Mouse (Mus musculus) right cerebral cortex, postnatal 25 days (tissue): Measurements from ENCODE around the gene Gjb1.
A peak's percentile ranks its signal among the peaks of the same experiment; 100 is the strongest.

ENCODE experiments used
- DNase-seq: peaks from one replicate; pipeline ENCODE4 v3.0.0; 2022

Gene Gjb1

GRCm38 (mm10) chrX:101418946-101419724, 43.0 kb downstream of the Gjb1 start:
- DNase-seq, result peak; percentile 36

- DNase-seq, result peak; percentile 87
Measured at GRCm38 (mm10) chrX:101419725-101420699, 43.8 kb downstream of the Gjb1 start.

DNA sequence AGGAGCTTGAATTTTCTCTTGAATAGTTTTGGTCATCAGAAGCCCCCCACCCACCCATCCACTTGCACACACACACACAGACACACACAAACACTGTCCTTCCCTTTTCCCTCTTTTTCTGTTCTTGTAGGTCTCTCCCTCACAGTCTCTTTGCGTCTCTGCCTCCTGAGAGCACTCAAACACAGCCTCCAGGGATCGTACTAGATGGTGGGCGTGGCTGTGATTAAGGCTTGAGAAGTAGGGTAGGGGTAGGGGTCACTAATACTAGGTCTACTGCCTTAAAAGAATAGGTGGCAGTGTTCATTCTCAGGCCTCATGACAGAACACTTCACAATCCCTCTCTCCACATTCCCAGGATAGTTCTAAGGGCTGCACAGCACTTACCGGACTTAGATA, 44.5 kb downstream of the Gjb1 start, which contains the start of gene Zmym3:
Gene Zmym3, minus strand, starts transcription at position 150 of the 396 bp plus-strand sequence.
- DNase-seq, result no peak

DNA sequence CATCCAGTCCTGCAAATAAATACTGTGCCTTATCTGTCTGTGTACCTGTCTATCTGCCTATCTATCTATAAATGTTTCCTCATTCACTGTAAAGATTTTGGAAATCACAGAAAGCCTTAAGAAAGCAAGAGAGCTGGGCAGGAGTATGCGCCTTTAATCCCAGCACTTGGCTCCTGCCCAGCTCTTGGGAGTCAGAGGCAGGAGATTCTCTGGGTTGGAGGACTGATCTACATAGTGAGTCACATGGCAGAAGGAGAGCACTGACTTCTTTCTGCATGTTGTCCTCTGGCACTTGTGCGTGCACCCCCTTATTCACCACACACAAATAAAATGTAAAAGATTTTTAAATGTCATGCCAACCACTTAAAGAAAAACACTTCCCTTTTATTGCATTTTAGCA, 47.3 kb downstream of the Gjb1 start:
- no peak for DNase-seq

GRCm38 (mm10) chrX:101427774-101428173, 51.6 kb downstream of the Gjb1 start:
- no peak for DNase-seq

DNA sequence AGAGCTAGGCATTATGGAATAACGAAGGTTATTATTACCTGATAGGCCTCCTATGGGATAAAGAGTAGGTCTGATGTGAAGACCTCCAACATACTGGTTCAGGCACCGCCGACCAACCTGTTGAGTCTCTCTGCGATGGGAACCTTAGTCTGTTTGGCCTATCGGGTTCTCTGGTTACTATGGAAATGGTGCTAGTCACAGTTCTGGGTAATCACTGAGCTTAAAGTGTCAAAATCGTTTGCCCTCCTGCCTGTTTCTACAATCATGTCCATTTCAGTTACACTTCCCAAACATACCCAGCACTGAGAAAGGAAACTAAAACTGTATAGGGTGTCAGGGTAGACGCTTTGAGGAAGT, 52.6 kb downstream of the Gjb1 start:
- peak; percentile 6 for DNase-seq

GRCm38 (mm10) chrX:101429142-101429949, 53.2 kb downstream of the Gjb1 start, which contains the start of gene Nono:
Gene Nono, plus strand, starts transcription at chrX:101429318.
- peak; percentile 73 for DNase-seq

DNA sequence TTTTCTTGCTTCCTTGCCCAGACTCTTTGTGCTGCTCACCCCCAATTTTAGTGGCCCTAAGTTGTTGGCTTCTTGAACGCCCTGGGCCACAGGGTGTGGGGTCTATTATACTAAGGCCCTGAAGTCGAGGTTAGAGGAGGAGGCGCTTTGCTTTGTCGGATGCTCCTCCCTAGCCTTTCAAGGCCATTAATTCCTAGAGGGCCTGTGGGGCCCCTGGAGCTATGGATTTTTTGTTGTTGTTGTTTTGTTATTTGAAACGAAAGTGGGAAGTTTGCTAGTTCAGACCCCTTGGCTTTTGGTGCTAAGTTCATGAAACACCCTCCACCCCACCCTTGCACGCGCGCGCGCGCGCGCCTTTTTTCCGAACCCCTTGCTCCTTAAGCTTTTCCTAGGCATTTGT, 53.8 kb downstream of the Gjb1 start:
- no peak for DNase-seq
